Mouse (Mus musculus) intestine, embryonic 16.5 days (tissue): Measurements from ENCODE around the gene Pkdrej. TPM values are rescaled to one million over a fixed set of nuclear protein-coding genes. Genes with fewer than 3 reads are reported as not detected.

Source experiments
- ATAC-seq: fragments of 200-750 bp; cut with Nextera tagmentation; 2 replicates; pipeline ENCODE4 v1.8.0; 2017; ENCODE audit warnings: moderate TSS enrichment, moderate library complexity
- H3K27ac ChIP-seq: fragments of 300-500 bp; sonication (generic); 2 replicates; pipeline ENCODE4 v1.5.1; 2014; ENCODE audit warnings: mild to moderate bottlenecking, low read length
- H3K27me3 ChIP-seq: fragments of 300-500 bp; sonication (generic); replicated peaks from 2 replicates; pipeline ENCODE4 v1.6.1; 2014; ENCODE audit warnings: low read length, control low read depth, mixed read lengths; ENCODE audit not compliant: control insufficient read depth, insufficient read depth
- H3K36me3 ChIP-seq: fragments of 300-500 bp; sonication (generic); 2 replicates; pipeline ENCODE4 v1.6.1; 2014; ENCODE audit warnings: low read length, control low read depth; ENCODE audit not compliant: control insufficient read depth, insufficient read depth
- H3K4me1 ChIP-seq: fragments of 300-500 bp; sonication (generic); 2 replicates; pipeline ENCODE4 v1.6.1; 2014; ENCODE audit warnings: low read length, control low read depth, mixed read lengths; ENCODE audit not compliant: control insufficient read depth, insufficient read depth
- H3K4me2 ChIP-seq: fragments of 300-500 bp; sonication (generic); 2 replicates; pipeline ENCODE4 v1.6.1; 2014; ENCODE audit warnings: low read depth, low read length, control low read depth
- H3K4me3 ChIP-seq: fragments of 300-500 bp; sonication (generic); 2 replicates; pipeline ENCODE4 v1.5.1; 2014; ENCODE audit warnings: mild to moderate bottlenecking, low read length
- H3K9ac ChIP-seq: fragments of 300-500 bp; sonication (generic); 2 replicates; pipeline ENCODE4 v1.6.1; 2014; ENCODE audit warnings: low read depth, low read length
- H3K9me3 ChIP-seq: fragments of 300-500 bp; sonication (generic); 2 replicates; pipeline ENCODE4 v1.6.1; 2016; ENCODE audit warnings: low read length, control low read depth; ENCODE audit not compliant: control insufficient read depth
- WGBS: fragments of 180-500 bp; shearing (Covaris S2); extraction: QIAGEN DNeasy Blood & Tissue Kit; methylation state at CpG from one replicate; pipeline ENCODE4 v1.1.7; 2014; 5-methylcytosine and 5-hydroxymethylcytosine counted together
- polyA plus RNA-seq: library from polyadenylated mRNA; unstranded; fragments of >200 nt; fragmentation: Nextera tagmentation; extraction: Ambion mirVana; gene quantifications from 2 replicates; pipeline ENCODE4 v1.2.1, GENCODE M21; 2015

Gene Pkdrej
- polyA plus RNA-seq, 1 experiment from 2014 or later: 0.17 TPM

GRCm38 (mm10) chr15:85798676-85799075 is 22.9 kb downstream of the Pkdrej start:
- WGBS: 91% methylated on average over 8 of the region's 8 CpGs
- H3K9ac ChIP-seq: no peak overlapping the region

DNA sequence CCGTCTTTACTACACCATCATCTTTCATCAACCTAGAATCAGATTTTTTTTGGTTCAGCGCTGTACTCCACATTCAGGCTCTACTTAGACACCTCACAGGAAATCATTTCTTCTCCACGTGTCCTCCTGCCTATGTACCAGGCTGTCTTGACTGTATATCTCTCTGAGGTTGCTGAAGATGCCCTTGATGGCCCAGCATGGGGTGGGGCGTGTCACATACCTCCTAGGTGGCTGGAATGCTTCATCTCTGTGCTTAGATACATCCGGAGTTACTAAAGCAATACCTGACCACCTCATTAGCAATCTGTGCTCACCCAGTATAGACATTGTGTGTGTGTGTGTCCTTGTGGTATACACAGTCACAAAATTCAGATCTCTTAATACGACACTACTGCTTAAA is 26.0 kb downstream of the Pkdrej start:
- 0 out of 2 replicates have a peak, but pooled peaks cover 5% of the 10 kb centered on the region for H3K36me3 ChIP-seq
- 77% methylated on average over 6 of the region's 6 CpGs for WGBS
- H3K9ac ChIP-seq: no peak overlapping the region

More at GRCm38 (mm10) chr15:85798676-85799075, 22.9 kb downstream of the Pkdrej start:
- ATAC-seq: no peak
- Histone ChIP-seq H3K9me3 (no peaks in the 10 kb centered on the region), H3K4me3 (no peak overlapping the region), H3K27ac (no peak overlapping the region), H3K27me3 (no peaks in the 10 kb centered on the region), H3K4me1 (no peaks in the 10 kb centered on the region), H3K4me2 (no peak overlapping the region), H3K36me3 (0 out of 2 replicates have a peak, but pooled peaks cover 5% of the 10 kb centered on the region)

DNA sequence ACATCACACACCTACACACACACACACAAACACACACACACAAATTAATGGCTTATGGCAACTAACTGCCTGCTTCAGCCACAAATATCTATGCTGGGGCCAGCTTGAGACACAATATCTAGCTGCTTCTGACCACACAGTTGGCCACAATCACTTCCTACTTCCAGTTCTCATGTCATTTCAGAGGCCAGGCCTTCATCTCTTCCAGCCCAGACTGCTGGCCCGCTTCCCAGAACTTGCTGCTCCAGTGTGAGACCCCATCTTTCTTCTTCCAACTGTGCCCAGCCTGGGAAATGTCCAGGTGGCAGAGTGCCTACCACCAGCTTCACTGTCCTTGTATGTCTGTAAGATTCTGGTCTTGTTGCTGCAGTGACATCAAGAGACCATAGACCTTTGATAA is 28.7 kb downstream of the Pkdrej start:
- Histone ChIP-seq H3K4me2 (no peak overlapping the region), H3K9ac (no peak overlapping the region), H3K4me3 (no peak overlapping the region), H3K27me3 (no peaks in the 10 kb centered on the region), H3K4me1 (no peaks in the 10 kb centered on the region), H3K36me3 (0 out of 2 replicates have a peak, but pooled peaks cover 2% of the 10 kb centered on the region), H3K27ac (no peak overlapping the region), H3K9me3 (no peaks in the 10 kb centered on the region)
- WGBS: 67% methylated on average over 1 of the region's 1 CpGs
- ATAC-seq: no peak

More for the DNA sequence above, 26.0 kb downstream of the Pkdrej start:
- Histone ChIP-seq H3K27me3 (no peaks in the 10 kb centered on the region), H3K4me3 (no peak overlapping the region), H3K9me3 (no peaks in the 10 kb centered on the region), H3K4me1 (no peaks in the 10 kb centered on the region), H3K4me2 (no peak overlapping the region), H3K27ac (no peak overlapping the region)
- ATAC-seq: no peak

- H3K4me3 ChIP-seq: no peak overlapping the region
- no peaks in the 10 kb centered on the region for H3K27me3 ChIP-seq
- no peaks in the 10 kb centered on the region for H3K4me1 ChIP-seq
- H3K36me3 ChIP-seq: no peaks in the 10 kb centered on the region
- H3K4me2 ChIP-seq: no peak overlapping the region
- H3K9me3 ChIP-seq: no peaks in the 10 kb centered on the region
- ATAC-seq: no peak
- no peak overlapping the region for H3K27ac ChIP-seq
- no peak overlapping the region for H3K9ac ChIP-seq
- 88% methylated on average over 4 of the region's 4 CpGs for WGBS
Observed at GRCm38 (mm10) chr15:85791449-85791848, 30.1 kb downstream of the Pkdrej start.

DNA sequence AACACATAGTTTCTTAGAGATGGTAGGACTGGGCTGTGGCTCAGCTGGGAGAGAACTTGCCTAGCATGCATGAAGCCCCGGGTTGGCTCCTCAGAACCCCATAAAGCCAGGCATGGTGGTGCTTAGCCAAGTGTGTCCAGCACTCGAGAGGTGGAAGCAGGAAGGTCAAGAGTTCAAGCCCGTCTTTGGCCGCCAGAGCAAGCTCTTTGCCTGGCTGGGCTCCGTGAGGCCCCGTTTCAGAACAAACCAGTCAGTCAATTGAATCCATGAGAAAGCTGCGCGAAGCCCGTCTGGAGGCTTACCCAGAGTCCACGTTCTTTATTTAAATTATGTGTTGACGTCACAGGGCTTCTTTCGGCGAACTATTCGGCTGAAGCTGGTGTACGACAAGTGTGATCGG is 32.9 kb downstream of the Pkdrej start:
- H3K36me3 ChIP-seq: no peaks in the 10 kb centered on the region
- no peak overlapping the region for H3K4me3 ChIP-seq
- no peak overlapping the region for H3K4me2 ChIP-seq
- WGBS: 76% methylated on average over 16 of the region's 16 CpGs
- no peak overlapping the region for H3K27ac ChIP-seq
- ATAC-seq: no peak
- no peaks in the 10 kb centered on the region for H3K27me3 ChIP-seq
- no peaks in the 10 kb centered on the region for H3K9me3 ChIP-seq
- no peaks in the 10 kb centered on the region for H3K4me1 ChIP-seq
- no peak overlapping the region for H3K9ac ChIP-seq

- H3K27ac ChIP-seq: no peak overlapping the region
- no peak overlapping the region for H3K4me2 ChIP-seq
- no peaks in the 10 kb centered on the region for H3K4me1 ChIP-seq
- no peaks in the 10 kb centered on the region for H3K27me3 ChIP-seq
- no peaks in the 10 kb centered on the region for H3K36me3 ChIP-seq
- H3K9me3 ChIP-seq: no peaks in the 10 kb centered on the region
- ATAC-seq: no peak
- WGBS: 89% methylated on average over 4 of the region's 4 CpGs
- H3K4me3 ChIP-seq: no peak overlapping the region
- H3K9ac ChIP-seq: no peak overlapping the region
Observed at GRCm38 (mm10) chr15:85788051-85788450, 33.5 kb downstream of the Pkdrej start.

DNA sequence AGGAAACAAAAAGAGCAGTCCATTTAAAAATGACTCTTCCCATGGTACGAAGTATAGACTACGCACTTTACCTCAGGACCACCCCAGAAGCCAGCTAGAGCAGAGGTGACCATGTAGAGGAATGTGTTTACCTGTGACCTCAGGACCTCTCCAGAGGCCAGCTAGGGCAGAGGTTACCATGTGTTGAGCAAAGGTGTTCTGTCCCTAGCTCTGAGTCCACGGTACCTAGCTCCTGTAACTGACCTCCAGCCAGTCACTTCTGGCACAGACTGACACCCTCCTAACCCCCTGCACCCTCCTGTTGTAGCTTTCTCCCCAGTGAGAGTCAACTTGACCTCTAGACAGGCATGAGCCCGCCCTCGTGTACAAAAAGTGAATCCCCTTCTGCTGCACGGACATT is 34.1 kb downstream of the Pkdrej start:
- Histone ChIP-seq H3K36me3 (no peaks in the 10 kb centered on the region), H3K27ac (no peak overlapping the region), H3K4me1 (no peaks in the 10 kb centered on the region), H3K27me3 (no peaks in the 10 kb centered on the region), H3K4me2 (no peak overlapping the region), H3K4me3 (no peak overlapping the region), H3K9ac (no peak overlapping the region), H3K9me3 (no peaks in the 10 kb centered on the region)
- WGBS: 87% methylated on average over 6 of the region's 6 CpGs
- no peak for ATAC-seq

- H3K9me3 ChIP-seq: no peaks in the 10 kb centered on the region
- no peak overlapping the region for H3K9ac ChIP-seq
- no peaks in the 10 kb centered on the region for H3K36me3 ChIP-seq
- H3K27me3 ChIP-seq: no peaks in the 10 kb centered on the region
- ATAC-seq: peak; percentile 88
- H3K4me3 ChIP-seq: no peak overlapping the region
- no peaks in the 10 kb centered on the region for H3K4me1 ChIP-seq
- 58% methylated on average over 5 of the region's 5 CpGs for WGBS
- H3K27ac ChIP-seq: no peak overlapping the region
- no peak overlapping the region for H3K4me2 ChIP-seq
Observed at GRCm38 (mm10) chr15:85786711-85787110, 34.8 kb downstream of the Pkdrej start.

DNA sequence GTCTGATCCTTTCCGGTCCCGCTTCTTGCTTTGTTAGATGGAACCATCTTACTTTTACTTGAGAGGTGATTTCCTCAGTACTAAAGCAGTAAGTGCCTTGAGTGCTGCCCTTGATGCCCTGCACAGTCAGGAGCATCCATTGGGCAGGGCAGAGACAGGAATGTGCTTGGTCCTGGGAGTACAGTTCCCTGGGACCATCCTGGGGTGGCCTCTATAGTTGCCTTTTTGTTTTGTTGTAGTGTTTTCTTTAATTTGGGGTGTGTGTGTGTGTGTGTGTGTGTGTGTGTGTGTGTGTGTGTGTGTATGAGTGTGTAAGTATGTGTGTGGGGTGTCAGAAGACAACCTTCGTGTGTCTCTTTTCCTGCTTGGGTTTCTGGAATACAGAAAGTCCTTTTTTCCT is 37.2 kb downstream of the Pkdrej start:
- Histone ChIP-seq H3K4me1 (no peaks in the 10 kb centered on the region), H3K9ac (no peak overlapping the region), H3K36me3 (no peaks in the 10 kb centered on the region), H3K9me3 (no peaks in the 10 kb centered on the region), H3K4me3 (no peak overlapping the region), H3K4me2 (no peak overlapping the region), H3K27me3 (no peaks in the 10 kb centered on the region), H3K27ac (no peak overlapping the region)
- ATAC-seq: no peak
- WGBS: 87% methylated on average over 3 of the region's 3 CpGs

- ATAC-seq: no peak
- Histone ChIP-seq H3K9me3 (no peaks in the 10 kb centered on the region), H3K27ac (no peak overlapping the region), H3K27me3 (no peaks in the 10 kb centered on the region), H3K36me3 (no peaks in the 10 kb centered on the region), H3K4me2 (no peak overlapping the region), H3K9ac (no peak overlapping the region), H3K4me1 (no peaks in the 10 kb centered on the region), H3K4me3 (no peak overlapping the region)
- WGBS: 88% methylated on average over 4 of the region's 4 CpGs
Observed at GRCm38 (mm10) chr15:85783146-85783545, 38.4 kb downstream of the Pkdrej start.
